Mouse (Mus musculus) spleen, adult 18-20 months (tissue): Measurements from ENCODE around the gene Phf2.

Source experiments
- DNase-seq, 2 experiments: peaks; one replicate each; pipeline ENCODE4 v3.0.0; 2022; ENCODE audit warnings: mixed read lengths in 2 of 2

Gene Phf2

GRCm38 (mm10) chr13:48870771-48871731 is at the start of gene Phf2:
Gene Phf2 (minus strand): TSS chr13:48871119.
- DNase-seq: peak; percentile 25 to 54

GRCm38 (mm10) chr13:48919756-48920415 is 49.0 kb upstream of the Phf2 start:
- no peak for DNase-seq

GRCm38 (mm10) chr13:48917113-48917599 is 46.2 kb upstream of the Phf2 start:
- no peak for DNase-seq

- no peak for DNase-seq
Measured at GRCm38 (mm10) chr13:48913680-48914079, 42.8 kb upstream of the Phf2 start.

- DNase-seq: no peak
Measured at GRCm38 (mm10) chr13:48913141-48913540, 42.2 kb upstream of the Phf2 start.

GRCm38 (mm10) chr13:48911426-48911825 is 40.5 kb upstream of the Phf2 start:
- no peak for DNase-seq

- no peak for DNase-seq
Measured at GRCm38 (mm10) chr13:48905458-48905857, 34.5 kb upstream of the Phf2 start.

GRCm38 (mm10) chr13:48895376-48895775 is 24.5 kb upstream of the Phf2 start:
- DNase-seq: no peak

GRCm38 (mm10) chr13:48890260-48890960 is 19.5 kb upstream of the Phf2 start:
- DNase-seq: no peak

- DNase-seq: peak; percentile 97
Measured at GRCm38 (mm10) chr13:48878534-48878933, 7.6 kb upstream of the Phf2 start.

- DNase-seq: no peak
Measured at GRCm38 (mm10) chr13:48877805-48878204, 6.9 kb upstream of the Phf2 start.

- no peak for DNase-seq
Measured at GRCm38 (mm10) chr13:48872726-48873125, 1.8 kb upstream of the Phf2 start.

GRCm38 (mm10) chr13:48871887-48872606 is 1.1 kb upstream of the Phf2 start:
- DNase-seq: no peak

GRCm38 (mm10) chr13:48869950-48870770 is 759 bp downstream of the Phf2 start:
- DNase-seq: peak; percentile 46 to 55

GRCm38 (mm10) chr13:48869600-48869949 is 1.3 kb downstream of the Phf2 start:
- no peak for DNase-seq

GRCm38 (mm10) chr13:48869088-48869487 is 1.8 kb downstream of the Phf2 start:
- no peak for DNase-seq

GRCm38 (mm10) chr13:48864673-48865356 is 6.1 kb downstream of the Phf2 start:
- DNase-seq: no peak

GRCm38 (mm10) chr13:48863556-48863955 is 7.4 kb downstream of the Phf2 start:
- no peak for DNase-seq

- no peak for DNase-seq
Measured at GRCm38 (mm10) chr13:48861913-48862312, 9.0 kb downstream of the Phf2 start.

- DNase-seq: no peak
Measured at GRCm38 (mm10) chr13:48858779-48859178, 12.1 kb downstream of the Phf2 start.

GRCm38 (mm10) chr13:48858054-48858453 is 12.9 kb downstream of the Phf2 start:
- no peak for DNase-seq
